Mouse (Mus musculus) liver, postnatal 0 days (tissue): ENCODE results near the gene Slc16a1.

Source experiments
- CTCF ChIP-seq: sonication (generic); IDR thresholded peaks from 2 replicates; pipeline ENCODE4 v1.5.1; 2016; ENCODE audit warnings: antibody characterized with exemption, low read depth
- EP300 ChIP-seq: IDR thresholded peaks from 2 replicates; pipeline ENCODE4 v1.6.1; 2016; ENCODE audit warnings: antibody characterized with exemption, low read depth, mild to moderate bottlenecking

- TF ChIP-seq CTCF (no peak), EP300 (no peak)
Observed at GRCm38 (mm10) chr3:104638403-104638779, at the start of gene Slc16a1.
